Mouse (Mus musculus) MEL (cell line): ENCODE measurements around the gene Casz1. TPM values are rescaled to one million over a fixed set of nuclear protein-coding genes. Genes with fewer than 3 reads are reported as not detected.

ENCODE experiments used
- DNase-seq: peaks from one replicate; pipeline ENCODE4 v3.0.0; 2011; ENCODE audit warnings: low read depth, low spot score
- H3K27ac ChIP-seq: 2 replicates; pipeline ENCODE4 v1.5.1; 2012; ENCODE audit warnings: low read depth, mild to moderate bottlenecking, control low read depth, low read length, moderate library complexity; ENCODE audit not compliant: control insufficient read depth
- H3K27me3 ChIP-seq, 2 experiments: fragments of 150-350 bp in 1 of 2; sonication (generic) in 1 of 2; 2 replicates each; pipeline ENCODE4 v1.6.1; 2012; ENCODE audit warnings: low read length in 2 of 2, mild to moderate bottlenecking in 2 of 2, improper control_type of control experiment in 1 of 2, moderate library complexity in 1 of 2; ENCODE audit not compliant: insufficient read depth in 2 of 2, control insufficient read depth in 1 of 2
- H3K36me3 ChIP-seq, 2 experiments: 2 replicates each; pipeline ENCODE4 v1.6.1; 2012 to 2014; ENCODE audit warnings: low read length in 2 of 2, improper control_type of control experiment in 1 of 2, inconsistent platforms in 1 of 2, mild to moderate bottlenecking in 1 of 2; ENCODE audit not compliant: insufficient read depth in 2 of 2, control insufficient read depth in 1 of 2
- H3K4me1 ChIP-seq, 2 experiments: fragments of 150-350 bp in 1 of 2; sonication (generic) in 1 of 2; 2 replicates each; pipeline ENCODE4 v1.6.1; 2012; ENCODE audit warnings: low read length in 2 of 2, improper control_type of control experiment in 1 of 2, mild to moderate bottlenecking in 1 of 2; ENCODE audit not compliant: insufficient read depth in 2 of 2, control insufficient read depth in 1 of 2
- H3K4me3 ChIP-seq, 2 experiments: fragments of 150-350 bp in 1 of 2; sonication (generic) in 1 of 2; 2 replicates each; pipeline ENCODE4 v1.5.1; 2012; ENCODE audit warnings: low read depth in 2 of 2, low read length in 2 of 2, mild to moderate bottlenecking in 2 of 2, moderate library complexity in 2 of 2, control low read depth in 1 of 2, improper control_type of control experiment in 1 of 2; ENCODE audit not compliant: control insufficient read depth in 1 of 2, insufficient read depth in 1 of 2
- H3K79me2 ChIP-seq: 2 replicates; pipeline ENCODE4 v1.6.1; 2012; ENCODE audit warnings: mild to moderate bottlenecking, low read length, moderate library complexity; ENCODE audit not compliant: control insufficient read depth, poor library complexity, insufficient read depth
- H3K9ac ChIP-seq: 2 replicates; pipeline ENCODE4 v1.6.1; 2012; ENCODE audit warnings: low read depth, mild to moderate bottlenecking, control low read depth, low read length, moderate library complexity; ENCODE audit not compliant: control insufficient read depth, poor library complexity, severe bottlenecking
- H3K9me3 ChIP-seq: fragments of 150-350 bp; sonication (generic); replicated peaks from 2 replicates; pipeline ENCODE4 v1.6.1; 2012; ENCODE audit warnings: mild to moderate bottlenecking, low read length, improper control_type of control experiment, moderate library complexity; ENCODE audit not compliant: insufficient read depth
- BHLHE40 ChIP-seq: IDR thresholded peaks from 2 replicates; pipeline ENCODE4 v1.6.1; 2012; ENCODE audit warnings: low read depth, mild to moderate bottlenecking, inconsistent platforms, low read length, improper control_type of control experiment, borderline replicate concordance
- CHD1 ChIP-seq: IDR thresholded peaks from 2 replicates; pipeline ENCODE4 v1.6.1; 2012; ENCODE audit warnings: low read depth, mild to moderate bottlenecking, inconsistent platforms, low read length, improper control_type of control experiment
- CHD2 ChIP-seq: IDR thresholded peaks from 2 replicates; pipeline ENCODE4 v1.6.1; 2011; ENCODE audit warnings: low read length, improper control_type of control experiment
- CTCF ChIP-seq, 3 experiments: IDR thresholded peaks in 2 of 3; conservative IDR thresholded peaks in 1 of 3; 2 replicates each; pipeline ENCODE4 v1.5.1; 2011 to 2012; ENCODE audit warnings: low read length in 3 of 3, low read depth in 2 of 3, mild to moderate bottlenecking in 2 of 3, improper control_type of control experiment in 1 of 3, inconsistent platforms in 1 of 3, mixed read lengths in 1 of 3, moderate library complexity in 1 of 3; ENCODE audit not compliant: control insufficient read depth in 1 of 3, insufficient read depth in 1 of 3, poor library complexity in 1 of 3, severe bottlenecking in 1 of 3
- E2F4 ChIP-seq: IDR thresholded peaks from 2 replicates; pipeline ENCODE4 v1.6.1; 2011; ENCODE audit warnings: low read depth, low read length, improper control_type of control experiment, borderline replicate concordance
- ETS1 ChIP-seq: IDR thresholded peaks from 2 replicates; pipeline ENCODE4 v1.6.1; 2012; ENCODE audit warnings: low read depth, mild to moderate bottlenecking, inconsistent platforms, low read length, improper control_type of control experiment, moderate library complexity
- GATA1 ChIP-seq: IDR thresholded peaks from 2 replicates; pipeline ENCODE4 v1.6.1; 2011; ENCODE audit warnings: low read depth, low read length, improper control_type of control experiment
- MAFK ChIP-seq: IDR thresholded peaks from 2 replicates; pipeline ENCODE4 v1.6.1; 2011; ENCODE audit warnings: low read depth, mild to moderate bottlenecking, low read length, improper control_type of control experiment, borderline replicate concordance
- MAX ChIP-seq: IDR thresholded peaks from 2 replicates; pipeline ENCODE4 v1.6.1; 2011; ENCODE audit warnings: low read length, improper control_type of control experiment
- MXI1 ChIP-seq: IDR thresholded peaks from 2 replicates; pipeline ENCODE4 v1.6.1; 2011; ENCODE audit warnings: mild to moderate bottlenecking, low read depth, low read length, improper control_type of control experiment
- NRF1 ChIP-seq: IDR thresholded peaks from 2 replicates; pipeline ENCODE4 v1.6.1; 2014; ENCODE audit warnings: low read depth, mild to moderate bottlenecking, inconsistent platforms, low read length, improper control_type of control experiment, moderate library complexity; ENCODE audit not compliant: poor library complexity, insufficient read depth, severe bottlenecking
- POLR2A ChIP-seq, 2 experiments: IDR thresholded peaks; 2 replicates each; pipeline ENCODE4 v1.6.1; 2011 to 2012; ENCODE audit warnings: low read length in 2 of 2, mild to moderate bottlenecking in 2 of 2, control low read depth in 1 of 2, improper control_type of control experiment in 1 of 2, low read depth in 1 of 2, moderate library complexity in 1 of 2; ENCODE audit not compliant: control insufficient read depth in 1 of 2, insufficient read depth in 1 of 2, poor library complexity in 1 of 2
- SIN3A ChIP-seq: IDR thresholded peaks from 2 replicates; pipeline ENCODE4 v1.6.1; 2012; ENCODE audit warnings: low read length, improper control_type of control experiment, inconsistent platforms
- UBTF ChIP-seq: IDR thresholded peaks from 2 replicates; pipeline ENCODE4 v1.6.1; 2012; ENCODE audit warnings: low read depth, mild to moderate bottlenecking, inconsistent platforms, low read length, improper control_type of control experiment, moderate library complexity, borderline replicate concordance; ENCODE audit not compliant: insufficient read depth
- USF1 ChIP-seq: IDR thresholded peaks from 2 replicates; pipeline ENCODE4 v1.6.1; 2014; ENCODE audit warnings: low read depth, mild to moderate bottlenecking, inconsistent platforms, low read length, improper control_type of control experiment, moderate library complexity
- ZKSCAN1 ChIP-seq: IDR thresholded peaks from 2 replicates; pipeline ENCODE4 v1.6.1; 2012; ENCODE audit warnings: low read depth, mild to moderate bottlenecking, inconsistent platforms, low read length, improper control_type of control experiment, moderate library complexity
- ZMIZ1 ChIP-seq: IDR thresholded peaks from 2 replicates; pipeline ENCODE4 v1.6.1; 2012; ENCODE audit warnings: low read depth, mild to moderate bottlenecking, inconsistent platforms, low read length, improper control_type of control experiment, moderate library complexity
- polyA plus RNA-seq, 2 experiments: library from polyadenylated mRNA; stranded (reverse) in 1 of 2; unstranded in 1 of 2; fragments of >175 nt in 1 of 2; fragments of >200 nt in 1 of 2; gene quantifications; 2 replicates each; pipeline versions ENCODE4 v1.2.1 to v1.2.4; 2012; ENCODE audit warnings: low replicate concordance in 2 of 2, low read depth in 1 of 2; ENCODE audit not compliant: insufficient read length in 2 of 2, insufficient read depth in 1 of 2, missing spikeins in 1 of 2
- total RNA-seq: library from RNA; depleted of rRNA; stranded (reverse); fragments of 300-350 nt; gene quantifications from 2 replicates; pipeline ENCODE4 v1.2.3, GENCODE M21; 2012

Gene Casz1
- total and polyA plus RNA-seq, 3 experiments, result 1.3 to 3.2 TPM; not detected in 1

GRCm38 (mm10) chr4:148780097-148780621 lies 24.1 kb upstream of the Casz1 start:
- Histone ChIP-seq H3K9ac (no peak overlapping the region), H3K27me3 (peaks cover 0 to 2% of the 10 kb centered on the region in 2 experiments; a peak in 3 of 4 replicates), H3K9me3 (no peaks in the 10 kb centered on the region)
- no peak for DNase-seq
- TF ChIP-seq CHD2, result no peak
- TF ChIP-seq E2F4, result no peak
- no peak for TF ChIP-seq CHD1
- no peak for TF ChIP-seq MAFK
- no peak for TF ChIP-seq ETS1
- TF ChIP-seq GATA1, result no peak
- TF ChIP-seq CTCF (IDR thresholded peaks at IDR 0.05 in 2 of 3, conservative IDR thresholded peaks at IDR 0.05 in 1 of 3; ENCODE audit: control insufficient read depth in 1 of 3, insufficient read depth in 1 of 3, low read depth in 2 of 3, low read length in 3 of 3, poor library complexity in 1 of 3, severe bottlenecking in 1 of 3), result no peak
- TF ChIP-seq MXI1, result no peak
- no peak for TF ChIP-seq SIN3A
- TF ChIP-seq ZMIZ1, result no peak
- TF ChIP-seq BHLHE40, result no peak
- TF ChIP-seq POLR2A (IDR thresholded peaks at IDR 0.05; ENCODE audit: control insufficient read depth in 1 of 2, insufficient read depth in 1 of 2, low read depth in 1 of 2, low read length in 2 of 2, poor library complexity in 1 of 2), result no peak
- TF ChIP-seq USF1, result no peak
- no peak for TF ChIP-seq NRF1
- TF ChIP-seq MAX, result no peak
- no peak for TF ChIP-seq ZKSCAN1
- TF ChIP-seq, all 39 proteins: peak for 0
- no peaks in the 10 kb centered on the region for H3K36me3 ChIP-seq
- H3K79me2 ChIP-seq, result no peaks in the 10 kb centered on the region
- H3K27ac ChIP-seq, result no peak overlapping the region
- peaks cover 4 to 5% of the 10 kb centered on the region in 2 experiments; a peak in 2 of 4 replicates for H3K4me1 ChIP-seq
- no peak overlapping the region for H3K4me3 ChIP-seq

GRCm38 (mm10) chr4:148781516-148781915 lies 22.7 kb upstream of the Casz1 start:
- H3K4me1 ChIP-seq, result no peaks in the 10 kb centered on the region
- TF ChIP-seq UBTF, result no peak
- no peak for TF ChIP-seq ETS1
- TF ChIP-seq, all 39 proteins: peak for 0
- Histone ChIP-seq H3K27ac (no peak overlapping the region), H3K9me3 (no peaks in the 10 kb centered on the region), H3K9ac (no peak overlapping the region), H3K27me3 (peaks cover 0 to 4% of the 10 kb centered on the region in 2 experiments; a peak in 3 of 4 replicates), H3K36me3 (no peaks in the 10 kb centered on the region), H3K4me3 (no peak overlapping the region), H3K79me2 (no peaks in the 10 kb centered on the region)
- DNase-seq, result no peak
